Mouse (Mus musculus) embryonic facial prominence, embryonic 15.5 days (tissue): Measurements from ENCODE around the gene Ric8b. TPM values are rescaled to one million over a fixed set of nuclear protein-coding genes. Genes with fewer than 3 reads are reported as not detected.
A peak's percentile ranks its signal among the peaks of the same experiment; 100 is the strongest.

Source experiments
- ATAC-seq: fragments of 200-750 bp; cut with Nextera tagmentation; 2 replicates; pipeline ENCODE4 v1.8.0; 2017; ENCODE audit warnings: low read depth, moderate TSS enrichment; ENCODE audit not compliant: insufficient number of reproducible peaks, low FRiP score, low TSS enrichment
- H3K27ac ChIP-seq: fragments of 300-500 bp; sonication (generic); replicated peaks from 2 replicates; pipeline ENCODE4 v1.5.1; 2015; ENCODE audit warnings: mild to moderate bottlenecking, inconsistent platforms
- H3K27me3 ChIP-seq: fragments of 300-500 bp; sonication (generic); 2 replicates; pipeline ENCODE4 v1.6.1; 2015; ENCODE audit warnings: inconsistent platforms
- H3K36me3 ChIP-seq: fragments of 300-500 bp; sonication (generic); 2 replicates; pipeline ENCODE4 v1.6.1; 2015; ENCODE audit warnings: mild to moderate bottlenecking, inconsistent platforms
- H3K4me1 ChIP-seq: fragments of 300-500 bp; sonication (generic); 2 replicates; pipeline ENCODE4 v1.6.1; 2015; ENCODE audit warnings: inconsistent platforms
- H3K4me2 ChIP-seq: fragments of 300-500 bp; sonication (generic); replicated peaks from 2 replicates; pipeline ENCODE4 v1.6.1; 2015; ENCODE audit warnings: mild to moderate bottlenecking, inconsistent platforms
- H3K4me3 ChIP-seq: fragments of 300-500 bp; sonication (generic); replicated peaks from 2 replicates; pipeline ENCODE4 v1.5.1; 2015; ENCODE audit warnings: mild to moderate bottlenecking, inconsistent platforms
- H3K9ac ChIP-seq: fragments of 300-500 bp; sonication (generic); 2 replicates; pipeline ENCODE4 v1.6.1; 2015; ENCODE audit warnings: inconsistent platforms
- H3K9me3 ChIP-seq: fragments of 300-500 bp; sonication (generic); replicated peaks from 2 replicates; pipeline ENCODE4 v1.6.1; 2016; ENCODE audit warnings: inconsistent platforms
- WGBS: fragments of 180-500 bp; shearing (Covaris S2); methylation state at CpG from one replicate; pipeline ENCODE4 v1.1.7; 2015; 5-methylcytosine and 5-hydroxymethylcytosine counted together
- polyA plus RNA-seq: library from polyadenylated mRNA; unstranded; fragments of >200 nt; fragmentation: Nextera tagmentation; extraction: Ambion mirVana; gene quantifications from 2 replicates; pipeline ENCODE4 v1.2.1, GENCODE M21; 2015

The Ric8b gene
- polyA plus RNA-seq, 1 experiment from 2014 or later, result 21.3 TPM

GRCm38 (mm10) chr10:84910194-84910593 lies 7.2 kb upstream of the Ric8b start:
- Histone ChIP-seq H3K36me3 (no peaks in the 10 kb centered on the region), H3K9me3 (no peaks in the 10 kb centered on the region), H3K27me3 (no peaks in the 10 kb centered on the region), H3K4me1 (0 out of 2 replicates have a peak, but pooled peaks cover 9% of the 10 kb centered on the region), H3K27ac (no peak overlapping the region), H3K4me2 (no peak overlapping the region), H3K9ac (no peak overlapping the region), H3K4me3 (no peak overlapping the region)
- no peak for ATAC-seq
- WGBS, result 32% methylated on average over 7 of the region's 7 CpGs

GRCm38 (mm10) chr10:84910758-84911384 lies 6.5 kb upstream of the Ric8b start:
- H3K27ac ChIP-seq, result no peak overlapping the region
- 0 out of 2 replicates have a peak, but pooled peaks cover 9% of the 10 kb centered on the region for H3K4me1 ChIP-seq
- no peak for ATAC-seq
- H3K4me3 ChIP-seq, result no peak overlapping the region
- no peaks in the 10 kb centered on the region for H3K9me3 ChIP-seq
- no peaks in the 10 kb centered on the region for H3K36me3 ChIP-seq
- 52% methylated on average over 1 of the region's 1 CpGs for WGBS
- H3K27me3 ChIP-seq, result no peaks in the 10 kb centered on the region
- H3K9ac ChIP-seq, result no peak overlapping the region
- no peak overlapping the region for H3K4me2 ChIP-seq

GRCm38 (mm10) chr10:84913148-84913547 lies 4.3 kb upstream of the Ric8b start:
- H3K4me2 ChIP-seq, result no peak overlapping the region
- H3K4me1 ChIP-seq, result peaks cover 13% of the 10 kb centered on the region
- H3K4me3 ChIP-seq, result no peak overlapping the region
- no peaks in the 10 kb centered on the region for H3K9me3 ChIP-seq
- WGBS, result 80% methylated on average over 1 of the region's 1 CpGs
- no peak overlapping the region for H3K27ac ChIP-seq
- no peaks in the 10 kb centered on the region for H3K36me3 ChIP-seq
- H3K9ac ChIP-seq, result no peak overlapping the region
- H3K27me3 ChIP-seq, result no peaks in the 10 kb centered on the region
- ATAC-seq, result no peak

GRCm38 (mm10) chr10:84915476-84915875 lies 1.9 kb upstream of the Ric8b start:
- WGBS, result 77% methylated on average over 6 of the region's 6 CpGs
- Histone ChIP-seq H3K36me3 (no peaks in the 10 kb centered on the region), H3K4me2 (no peak overlapping the region), H3K9ac (no peak overlapping the region), H3K9me3 (no peaks in the 10 kb centered on the region), H3K4me1 (peaks cover 10% of the 10 kb centered on the region), H3K27me3 (no peaks in the 10 kb centered on the region), H3K27ac (no peak overlapping the region), H3K4me3 (no peak overlapping the region)
- ATAC-seq, result no peak

- no peaks in the 10 kb centered on the region for H3K36me3 ChIP-seq
- peaks cover 10% of the 10 kb centered on the region for H3K4me1 ChIP-seq
- no peaks in the 10 kb centered on the region for H3K9me3 ChIP-seq
- peak overlapping the region; percentile 93 for H3K4me3 ChIP-seq
- under 1% methylated on average over 27 of the region's 27 CpGs for WGBS
- peak; percentile 5; the same call in 1 of the 2 replicates for ATAC-seq
- peak overlapping the region; percentile 82 for H3K9ac ChIP-seq
- peak overlapping the region; percentile 85 for H3K4me2 ChIP-seq
- H3K27ac ChIP-seq, result peak overlapping the region; percentile 97
- no peaks in the 10 kb centered on the region for H3K27me3 ChIP-seq
These were observed 297 bp downstream of the Ric8b start for GRCm38 (mm10) chr10:84917731-84918095.

- Histone ChIP-seq H3K27me3 (no peaks in the 10 kb centered on the region), H3K4me1 (0 out of 2 replicates have a peak, but pooled peaks cover 8% of the 10 kb centered on the region), H3K27ac (no peak overlapping the region), H3K4me2 (no peak overlapping the region), H3K36me3 (peaks cover 19% of the 10 kb centered on the region; the same call in 1 of the 2 replicates), H3K4me3 (no peak overlapping the region), H3K9ac (no peak overlapping the region), H3K9me3 (no peaks in the 10 kb centered on the region)
- ATAC-seq, result no peak
- WGBS, result 87% methylated on average over 7 of the region's 7 CpGs
These were observed 8.9 kb downstream of the Ric8b start for GRCm38 (mm10) chr10:84926336-84926735.

GRCm38 (mm10) chr10:84926885-84927284 lies 9.5 kb downstream of the Ric8b start:
- H3K27ac ChIP-seq, result no peak overlapping the region
- 94% methylated on average over 4 of the region's 4 CpGs for WGBS
- H3K27me3 ChIP-seq, result no peaks in the 10 kb centered on the region
- H3K9me3 ChIP-seq, result no peaks in the 10 kb centered on the region
- no peak overlapping the region for H3K4me3 ChIP-seq
- peaks cover 9% of the 10 kb centered on the region; the same call in 1 of the 2 replicates for H3K4me1 ChIP-seq
- H3K4me2 ChIP-seq, result no peak overlapping the region
- peaks cover 19% of the 10 kb centered on the region; the same call in 1 of the 2 replicates for H3K36me3 ChIP-seq
- no peak overlapping the region for H3K9ac ChIP-seq
- ATAC-seq, result no peak

- 90% methylated on average over 4 of the region's 4 CpGs for WGBS
- H3K4me3 ChIP-seq, result no peak overlapping the region
- no peak; the same call in 1 of the 2 replicates for ATAC-seq
- H3K9me3 ChIP-seq, result no peaks in the 10 kb centered on the region
- peaks cover 19% of the 10 kb centered on the region; the same call in 1 of the 2 replicates for H3K36me3 ChIP-seq
- H3K4me2 ChIP-seq, result no peak overlapping the region
- H3K27me3 ChIP-seq, result no peaks in the 10 kb centered on the region
- no peak overlapping the region for H3K27ac ChIP-seq
- peaks cover 11% of the 10 kb centered on the region; the same call in 1 of the 2 replicates for H3K4me1 ChIP-seq
- no peak overlapping the region for H3K9ac ChIP-seq
These were observed 11.0 kb downstream of the Ric8b start for GRCm38 (mm10) chr10:84928465-84928864.

- H3K36me3 ChIP-seq, result no peaks in the 10 kb centered on the region
- H3K9me3 ChIP-seq, result no peaks in the 10 kb centered on the region
- no peak for ATAC-seq
- H3K27me3 ChIP-seq, result no peaks in the 10 kb centered on the region
- no peak overlapping the region for H3K27ac ChIP-seq
- H3K4me2 ChIP-seq, result no peak overlapping the region
- H3K4me3 ChIP-seq, result no peak overlapping the region
- 80% methylated on average over 7 of the region's 7 CpGs for WGBS
- H3K4me1 ChIP-seq, result peaks cover 11% of the 10 kb centered on the region
- H3K9ac ChIP-seq, result no peak overlapping the region
These were observed 18.3 kb downstream of the Ric8b start for GRCm38 (mm10) chr10:84935553-84936209.

- WGBS, result 71% methylated on average over 4 of the region's 4 CpGs
These were observed 19.6 kb downstream of the Ric8b start for GRCm38 (mm10) chr10:84936832-84937515.

GRCm38 (mm10) chr10:84938094-84938820 lies 20.8 kb downstream of the Ric8b start:
- H3K4me3 ChIP-seq, result no peak overlapping the region
- H3K4me1 ChIP-seq, result peaks cover 7% of the 10 kb centered on the region; the same call in 1 of the 2 replicates
- H3K9me3 ChIP-seq, result no peaks in the 10 kb centered on the region
- H3K36me3 ChIP-seq, result no peaks in the 10 kb centered on the region
- ATAC-seq, result no peak
- no peak overlapping the region for H3K27ac ChIP-seq
- H3K27me3 ChIP-seq, result no peaks in the 10 kb centered on the region
- WGBS, result 81% methylated on average over 14 of the region's 14 CpGs
- H3K9ac ChIP-seq, result no peak overlapping the region
- no peak overlapping the region for H3K4me2 ChIP-seq

More at GRCm38 (mm10) chr10:84936832-84937515, 19.6 kb downstream of the Ric8b start:
- Histone ChIP-seq H3K9me3 (no peaks in the 10 kb centered on the region), H3K9ac (no peak overlapping the region), H3K27ac (no peak overlapping the region), H3K4me3 (no peak overlapping the region), H3K4me2 (no peak overlapping the region), H3K27me3 (no peaks in the 10 kb centered on the region), H3K4me1 (peaks cover 9% of the 10 kb centered on the region), H3K36me3 (no peaks in the 10 kb centered on the region)
- ATAC-seq, result no peak
